Mouse (Mus musculus) lung, postnatal 4 days (tissue): ENCODE data around the gene Jak3.
A peak's percentile ranks its signal among the peaks of the same experiment; 100 is the strongest.
"Not testable (repeated sequence)": the region's sequence is repeated elsewhere in the genome, so short reads cannot be mapped to it uniquely, and the experiment has no call there.

Experiments used
- DNase-seq, 2 experiments: peaks; one replicate each; pipeline ENCODE4 v3.0.0; 2021

The Jak3 gene

DNA sequence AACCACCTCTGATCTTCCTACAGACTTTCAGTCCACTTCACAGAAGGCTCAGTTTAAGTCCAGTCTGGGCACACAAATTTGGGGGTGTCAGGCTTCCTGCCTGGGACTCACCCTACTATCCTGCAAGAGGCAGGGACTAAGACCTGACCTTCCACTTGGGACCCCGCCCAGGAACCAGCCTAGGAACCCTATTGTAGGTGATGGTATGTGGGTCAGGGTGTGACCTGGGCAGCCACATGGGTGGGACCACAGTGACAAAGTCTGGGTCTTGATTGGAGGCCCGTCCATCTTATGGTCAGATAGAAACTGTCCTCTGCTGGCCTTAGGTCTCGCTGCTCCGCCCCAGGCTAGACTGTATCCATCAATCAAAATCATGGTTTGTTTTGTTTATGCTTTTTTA is 48.3 kb downstream of the Jak3 start:
- DNase-seq = no peak

DNA sequence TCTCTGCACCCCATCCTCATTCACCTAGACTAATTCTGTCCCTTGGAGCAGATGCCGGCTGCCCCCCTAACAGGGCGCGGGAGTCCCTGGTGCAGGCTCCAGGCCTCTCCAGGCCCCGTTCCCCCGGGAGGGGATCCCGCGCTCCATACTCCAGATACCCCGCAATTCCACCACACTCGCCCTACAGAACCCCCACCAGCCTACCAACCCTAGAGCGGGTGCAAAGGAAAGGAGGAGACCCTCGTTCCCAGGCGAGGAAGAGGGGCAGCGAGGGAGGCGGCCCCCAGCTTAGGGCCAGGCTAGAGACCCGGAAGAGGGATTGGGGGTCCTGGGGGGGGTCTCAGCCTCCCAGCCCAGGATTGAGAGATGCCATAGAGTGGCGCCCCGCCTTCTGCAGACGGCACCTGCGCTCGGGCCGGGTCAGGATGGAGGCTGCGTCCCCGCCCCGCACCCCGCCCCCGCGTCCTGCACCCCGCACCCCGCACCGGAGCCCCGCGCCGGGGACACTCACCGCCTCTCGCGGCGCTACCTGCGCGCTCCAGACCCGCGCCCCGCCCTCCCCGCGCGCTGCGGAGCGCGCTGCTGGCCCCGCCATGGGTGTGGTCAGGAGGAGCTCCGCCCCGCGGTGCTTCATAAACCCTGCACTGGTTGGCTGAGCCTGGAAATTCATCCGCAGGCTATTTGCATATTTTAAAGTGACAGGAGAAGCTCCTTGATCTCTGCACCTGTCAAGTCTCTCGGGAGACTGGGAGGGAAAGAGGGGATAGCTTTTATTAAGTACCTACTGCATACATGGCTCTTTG is 49.2 kb downstream of the Jak3 start, which contains the start of gene Fcho1:
Gene Fcho1 (minus strand): TSS at position 595 of the 803 bp plus-strand sequence.
- DNase-seq = peak; percentile 84

DNA sequence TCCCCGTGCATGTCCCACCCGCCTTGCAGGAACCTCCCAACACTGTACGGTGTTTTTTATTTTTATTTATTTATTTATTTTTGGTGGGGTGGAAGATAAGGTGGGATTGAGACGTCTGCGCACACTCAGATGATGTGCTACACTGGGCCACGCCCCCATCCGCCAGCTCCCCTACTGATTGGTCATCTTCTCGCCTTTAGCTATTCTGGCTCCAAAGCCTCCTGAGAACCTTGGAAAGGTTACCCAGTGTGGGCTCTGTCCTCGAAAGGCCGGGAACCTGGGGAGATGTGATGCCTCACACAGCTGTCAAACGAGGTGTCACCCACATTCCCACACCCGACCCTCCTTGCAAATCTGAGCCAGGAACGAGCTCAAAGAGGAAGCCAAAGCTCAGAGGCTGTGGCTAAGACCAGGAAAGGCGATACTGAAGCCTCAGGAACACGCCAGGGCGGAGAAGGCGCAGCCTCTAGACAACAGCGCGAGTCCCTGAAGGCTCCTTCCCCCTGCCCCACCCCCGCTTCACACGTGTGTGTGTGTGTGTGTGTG is 52.2 kb downstream of the Jak3 start:
- DNase-seq = no peak

DNA sequence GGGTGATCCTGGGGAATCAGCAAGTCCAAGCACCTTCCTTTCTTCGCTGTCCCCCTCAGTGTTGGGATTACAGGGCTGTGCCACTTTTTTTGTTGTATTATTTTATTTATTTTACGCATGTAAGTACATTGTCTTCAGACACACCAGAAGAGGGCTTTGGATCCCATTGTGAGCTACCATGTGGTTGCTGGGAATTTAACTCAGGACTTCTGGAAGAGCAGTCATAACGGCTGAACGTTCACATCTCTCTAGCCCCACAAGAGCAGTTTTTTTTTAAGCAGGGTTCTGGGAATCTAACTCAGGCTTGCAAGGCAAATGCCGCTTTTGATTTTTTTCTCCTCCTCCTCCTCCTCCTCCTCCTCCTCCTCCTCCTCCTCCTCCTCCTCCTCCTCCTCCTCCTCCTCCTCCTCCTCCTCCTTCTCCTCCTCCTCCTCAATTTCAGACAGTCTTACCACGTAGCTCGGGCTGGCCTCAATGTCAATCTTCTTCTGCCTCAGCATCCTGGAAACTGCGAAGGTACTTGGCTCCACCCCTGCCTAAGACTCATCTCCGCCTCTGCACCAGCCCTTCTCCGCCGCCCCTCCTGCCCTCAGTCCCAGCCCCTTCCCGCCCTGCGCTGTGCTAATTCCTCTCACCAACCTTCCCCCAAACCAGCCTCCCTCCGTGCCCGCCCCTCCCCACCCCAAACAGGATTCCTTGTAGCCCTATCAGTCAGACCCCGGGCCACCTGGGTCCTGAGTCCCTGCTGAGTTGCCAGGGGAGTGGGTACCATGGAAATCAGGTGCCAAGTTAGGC is 52.9 kb downstream of the Jak3 start:
- DNase-seq = no peak

DNA sequence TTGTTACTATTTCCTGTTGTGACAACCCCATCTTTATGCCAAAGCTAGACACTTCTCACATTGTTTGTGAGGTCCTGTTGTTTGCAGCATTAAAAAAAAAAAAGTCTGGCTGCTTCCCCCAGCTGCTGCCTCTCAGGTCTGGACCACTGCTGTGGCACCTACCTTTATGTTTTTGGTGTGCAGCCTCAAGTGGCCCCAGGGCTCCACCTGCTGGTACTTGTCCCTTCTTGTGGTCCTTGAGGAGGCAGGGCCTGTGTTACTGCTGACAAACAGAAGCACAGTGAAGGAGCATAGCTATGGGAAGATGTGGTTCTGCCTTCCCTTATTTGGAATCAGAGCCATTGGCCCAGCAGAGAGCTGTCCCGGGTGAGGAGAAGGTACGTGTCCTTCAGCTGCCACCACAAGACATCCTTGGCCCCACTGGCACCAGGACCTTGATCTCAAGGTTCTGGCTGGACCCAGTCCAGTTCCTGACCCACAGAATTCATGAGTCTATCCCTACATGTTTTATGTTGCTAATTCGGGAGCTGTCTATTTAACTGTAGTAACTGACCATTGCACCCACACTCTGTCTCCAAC is 55.6 kb downstream of the Jak3 start:
- peak; percentile 53 to 63 for DNase-seq

DNA sequence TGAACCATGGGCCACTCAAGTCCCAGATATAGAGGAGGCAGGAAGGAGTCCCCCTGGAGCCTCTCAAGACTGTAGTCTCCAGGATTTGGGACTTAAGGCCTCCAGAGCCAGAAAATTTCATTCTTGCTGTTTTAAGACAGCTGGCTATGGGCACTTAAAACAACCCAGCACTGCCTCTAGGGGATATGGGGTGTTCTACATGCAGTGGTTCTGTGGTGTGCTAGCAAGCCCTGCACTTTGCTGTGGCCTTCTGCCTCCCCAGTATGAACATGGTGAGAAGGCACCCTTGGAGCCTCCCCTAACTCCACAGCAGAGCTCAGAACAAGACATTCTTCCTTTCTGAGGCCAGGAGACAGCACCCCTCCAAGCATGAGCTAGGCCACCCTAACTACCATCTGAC is 62.2 kb downstream of the Jak3 start:
- DNase-seq = not testable (repeated sequence)
